Comparison of ENCODE assay signal across 10 mouse cellular contexts in genomic region chr13:45745851-45746773, GRCm38 (mm10).
DNase-seq lines count a peak whose midpoint lies in the region; ATAC-seq and TF ChIP-seq lines count a peak whose summit lies in the region.
"Had no signal": no experiment of that assay in that cellular context is flagged by ENCODE, and none has a peak within 500 bp of the region (broad histone marks: within the 10 kb centered on the region; RNA-seq: fewer than 3 reads in every experiment).

No protein-coding gene starts in this region.

- DNase-seq in heart, adult 11 months: peak; percentile 89
- no peak for DNase-seq in lung, postnatal 25 days (ENCODE audit: low spot score)
- DNase-seq in brain, embryonic 14.5 days (ENCODE audit: low read depth): peak; percentile 69
- no peak for DNase-seq in layer of hippocampus, adult 8-10 months (ENCODE audit: low spot score in 2 of 2)
- no peak for DNase-seq in ovary, postnatal 10 days (ENCODE audit: low spot score)

- H3K9me3 ChIP-seq in heart, embryonic 11.5 days (replicated peaks; ENCODE audit: control insufficient read depth, low read length): no peaks in the 10 kb centered on the region
- no peaks in the 10 kb centered on the region for H3K9me3 ChIP-seq in lung, embryonic 16.5 days (ENCODE audit: control insufficient read depth, low read length)
- no peaks in the 10 kb centered on the region for H3K9me3 ChIP-seq in midbrain, embryonic 16.5 days (replicated peaks; ENCODE audit: control insufficient read depth, low read length, poor library complexity, severe bottlenecking)
- H3K9me3 ChIP-seq: heart, embryonic 13.5 days had no signal

- no peaks in the 10 kb centered on the region for H3K27me3 ChIP-seq in heart, embryonic 11.5 days (ENCODE audit: control insufficient read depth, insufficient read depth, low read length)
- H3K27me3 ChIP-seq in lung, embryonic 16.5 days (ENCODE audit: control insufficient read depth, insufficient read depth, low read depth, low read length): no peaks in the 10 kb centered on the region
- H3K27me3 ChIP-seq in midbrain, embryonic 16.5 days (ENCODE audit: control insufficient read depth, insufficient read depth, low read depth, low read length): no peaks in the 10 kb centered on the region
- H3K27me3 ChIP-seq: heart, embryonic 13.5 days had no signal

- H3K36me3 ChIP-seq in heart, embryonic 11.5 days (ENCODE audit: control insufficient read depth, insufficient read depth, low read length): no peaks in the 10 kb centered on the region
- no peaks in the 10 kb centered on the region for H3K36me3 ChIP-seq in lung, embryonic 16.5 days (ENCODE audit: control insufficient read depth, insufficient read depth, low read length)
- H3K36me3 ChIP-seq in midbrain, embryonic 16.5 days (ENCODE audit: control insufficient read depth, insufficient read depth, low read length): no peaks in the 10 kb centered on the region

- TF ChIP-seq POLR2A in brain, embryonic 14.5 days (IDR thresholded peaks at IDR 0.05; ENCODE audit: borderline replicate concordance, extremely low read depth, insufficient read depth, insufficient read length, poor library complexity, severe bottlenecking): no peak

- H3K4me1 ChIP-seq in heart, embryonic 11.5 days (ENCODE audit: control insufficient read depth, insufficient read depth, low read length): peaks cover 29% of the 10 kb centered on the region
- H3K4me1 ChIP-seq in lung, embryonic 16.5 days (replicated peaks; ENCODE audit: control insufficient read depth, insufficient read depth, low read length): peaks cover 16% of the 10 kb centered on the region
- H3K4me1 ChIP-seq in midbrain, embryonic 16.5 days (ENCODE audit: control insufficient read depth, insufficient read depth, low read length): peaks cover 15% of the 10 kb centered on the region

- H3K4me2 ChIP-seq in heart, embryonic 11.5 days: no peak overlapping the region
- no peak overlapping the region for H3K4me2 ChIP-seq in lung, embryonic 16.5 days (ENCODE audit: low read depth, low read length)
- no peak overlapping the region for H3K4me2 ChIP-seq in midbrain, embryonic 16.5 days (ENCODE audit: low read length)
- H3K4me2 ChIP-seq: heart, embryonic 13.5 days had no signal

- WGBS in heart, embryonic 11.5 days (ENCODE audit: insufficient replicate concordance): 72% methylated on average over 12 of the region's 12 CpGs
- WGBS in lung, embryonic 16.5 days: 63% methylated on average over 12 of the region's 12 CpGs
- WGBS in midbrain, embryonic 16.5 days: 58% methylated on average over 12 of the region's 12 CpGs

- no peak for ATAC-seq in heart, embryonic 11.5 days (replicated peaks; ENCODE audit: insufficient number of reproducible peaks, low FRiP score, low TSS enrichment)
- ATAC-seq in lung, embryonic 16.5 days (ENCODE audit: low read depth): 0 out of 2 replicates have a peak, but pooled peaks have one; percentile 21
- no peak for ATAC-seq in midbrain, embryonic 16.5 days

- H3K4me3 ChIP-seq in heart, embryonic 11.5 days (ENCODE audit: low read depth, low read length): no peak overlapping the region
- no peak overlapping the region for H3K4me3 ChIP-seq in lung, embryonic 16.5 days (ENCODE audit: low read length)
- H3K4me3 ChIP-seq in midbrain, embryonic 16.5 days (ENCODE audit: low read depth, low read length): no peak overlapping the region
- H3K4me3 ChIP-seq: heart, embryonic 13.5 days; myocyte had no signal

- H3K27ac ChIP-seq in heart, embryonic 11.5 days (ENCODE audit: low read depth, low read length): no peak overlapping the region
- no peak overlapping the region for H3K27ac ChIP-seq in lung, embryonic 16.5 days (ENCODE audit: low read length)
- H3K27ac ChIP-seq in midbrain, embryonic 16.5 days (ENCODE audit: low read length): peak overlapping the region; percentile 31; the same call in 1 of the 2 replicates
- H3K27ac ChIP-seq: heart, embryonic 13.5 days had no signal

- H3K9ac ChIP-seq in heart, embryonic 11.5 days (ENCODE audit: low read depth, low read length): no peak overlapping the region
- no peak overlapping the region for H3K9ac ChIP-seq in lung, embryonic 16.5 days (ENCODE audit: low read length)
- no peak overlapping the region for H3K9ac ChIP-seq in midbrain, embryonic 16.5 days (ENCODE audit: low read depth, low read length)
- H3K9ac ChIP-seq: heart, embryonic 13.5 days had no signal

- TF ChIP-seq CTCF in brain, embryonic 14.5 days (IDR thresholded peaks at IDR 0.05; ENCODE audit: borderline replicate concordance, extremely low read depth, insufficient read depth, insufficient read length): peak; percentile 28; the same call in 1 of the 2 replicates

Comparison
In these comparisons a context has a peak if more than half of its experiments do, and no peak if none do; other contexts are left out.
1. DNase-seq: peak in heart, adult 11 months (single experiment) and brain, embryonic 14.5 days (single experiment); none in lung, postnatal 25 days (single experiment), layer of hippocampus, adult 8-10 months (0 of 2) and ovary, postnatal 10 days (single experiment).